Mouse (Mus musculus) intestine, postnatal 0 days (tissue): ENCODE measurements around the gene Bpifb1. TPM values are rescaled to one million over a fixed set of nuclear protein-coding genes. Genes with fewer than 3 reads are reported as not detected.
"Not testable (repeated sequence)": the region's sequence is repeated elsewhere in the genome, so short reads cannot be mapped to it uniquely, and the experiment has no call there.

ENCODE experiments used
- ATAC-seq: fragments of 200-750 bp; cut with Nextera tagmentation; 2 replicates; pipeline ENCODE4 v1.8.0; 2017; ENCODE audit warnings: mild to moderate bottlenecking, moderate TSS enrichment, moderate library complexity
- H3K27ac ChIP-seq: fragments of 300-500 bp; sonication (generic); 2 replicates; pipeline ENCODE4 v1.5.1; 2014; ENCODE audit warnings: mild to moderate bottlenecking, low read depth, low read length, moderate library complexity
- H3K27me3 ChIP-seq: fragments of 300-500 bp; sonication (generic); replicated peaks from 2 replicates; pipeline ENCODE4 v1.6.1; 2014; ENCODE audit warnings: low read length, mixed read lengths; ENCODE audit not compliant: control insufficient read depth, insufficient read depth
- H3K36me3 ChIP-seq: fragments of 300-500 bp; sonication (generic); 2 replicates; pipeline ENCODE4 v1.6.1; 2014; ENCODE audit warnings: mild to moderate bottlenecking, moderate library complexity; ENCODE audit not compliant: control insufficient read depth, insufficient read depth
- H3K4me1 ChIP-seq: fragments of 300-500 bp; sonication (generic); replicated peaks from 2 replicates; pipeline ENCODE4 v1.6.1; 2014; ENCODE audit warnings: antibody characterized with exemption, low read length, mixed read lengths; ENCODE audit not compliant: control insufficient read depth, insufficient read depth
- H3K4me2 ChIP-seq: fragments of 300-500 bp; sonication (generic); replicated peaks from 2 replicates; pipeline ENCODE4 v1.6.1; 2014; ENCODE audit warnings: low read depth, mild to moderate bottlenecking, moderate library complexity
- H3K4me3 ChIP-seq: fragments of 300-500 bp; sonication (generic); 2 replicates; pipeline ENCODE4 v1.5.1; 2014; ENCODE audit warnings: low read depth, low read length
- H3K9ac ChIP-seq: fragments of 300-500 bp; sonication (generic); 2 replicates; pipeline ENCODE4 v1.6.1; 2014; ENCODE audit warnings: mild to moderate bottlenecking, low read depth, low read length
- H3K9me3 ChIP-seq: fragments of 300-500 bp; sonication (generic); 2 replicates; pipeline ENCODE4 v1.6.1; 2016; ENCODE audit warnings: mixed run types; ENCODE audit not compliant: control insufficient read depth
- CTCF ChIP-seq: sonication (generic); IDR thresholded peaks from 2 replicates; pipeline ENCODE4 v1.5.1; 2016; ENCODE audit warnings: low read depth, mild to moderate bottlenecking, control low read depth, antibody characterized with exemption, moderate library complexity
- WGBS: fragments of 180-500 bp; shearing (Covaris S2); extraction: QIAGEN DNeasy Blood & Tissue Kit; methylation state at CpG from one replicate; pipeline ENCODE4 v1.1.7; 2014; 5-methylcytosine and 5-hydroxymethylcytosine counted together
- polyA plus RNA-seq: library from polyadenylated mRNA; unstranded; fragments of >200 nt; fragmentation: Nextera tagmentation; extraction: Ambion mirVana; gene quantifications from 2 replicates; pipeline ENCODE4 v1.2.1, GENCODE M21; 2015

Bpifb1 gene
- polyA plus RNA-seq, 1 experiment from 2014 or later = 3.7 TPM

- Histone ChIP-seq H3K4me1 (no peaks in the 10 kb centered on the region), H3K4me3 (no peak overlapping the region), H3K27me3 (no peaks in the 10 kb centered on the region), H3K4me2 (no peak overlapping the region), H3K27ac (no peak overlapping the region), H3K9me3 (no peaks in the 10 kb centered on the region), H3K9ac (no peak overlapping the region), H3K36me3 (no peaks in the 10 kb centered on the region)
- TF ChIP-seq CTCF = no peak
- 91% methylated on average over 5 of the region's 5 CpGs for WGBS
- no peak for ATAC-seq
Observed at GRCm38 (mm10) chr2:154163306-154163705, 27.3 kb upstream of the Bpifb1 start.

GRCm38 (mm10) chr2:154169172-154169571, 21.4 kb upstream of the Bpifb1 start:
- WGBS = 38% methylated on average over 3 of the region's 3 CpGs
- Histone ChIP-seq H3K9ac (no peak overlapping the region), H3K4me3 (no peak overlapping the region), H3K27me3 (no peaks in the 10 kb centered on the region), H3K36me3 (no peaks in the 10 kb centered on the region), H3K9me3 (no peaks in the 10 kb centered on the region), H3K4me2 (no peak overlapping the region), H3K27ac (no peak overlapping the region), H3K4me1 (no peaks in the 10 kb centered on the region)
- no peak for TF ChIP-seq CTCF
- no peak for ATAC-seq

GRCm38 (mm10) chr2:154171621-154172020, 19.0 kb upstream of the Bpifb1 start:
- WGBS = 71% methylated on average over 6 of the region's 6 CpGs
- no peak for ATAC-seq

GRCm38 (mm10) chr2:154173313-154173712, 17.3 kb upstream of the Bpifb1 start:
- Histone ChIP-seq H3K27me3 (no peaks in the 10 kb centered on the region), H3K9ac (no peak overlapping the region), H3K4me1 (no peaks in the 10 kb centered on the region), H3K27ac (no peak overlapping the region), H3K4me2 (no peak overlapping the region), H3K9me3 (no peaks in the 10 kb centered on the region), H3K36me3 (no peaks in the 10 kb centered on the region), H3K4me3 (no peak overlapping the region)
- peak; percentile 80 for TF ChIP-seq CTCF
- 46% methylated on average over 1 of the region's 1 CpGs for WGBS
- no peak for ATAC-seq

More at GRCm38 (mm10) chr2:154171621-154172020, 19.0 kb upstream of the Bpifb1 start:
- Histone ChIP-seq H3K4me1 (no peaks in the 10 kb centered on the region), H3K4me2 (no peak overlapping the region), H3K9ac (no peak overlapping the region), H3K27ac (no peak overlapping the region), H3K4me3 (no peak overlapping the region), H3K27me3 (no peaks in the 10 kb centered on the region), H3K36me3 (no peaks in the 10 kb centered on the region), H3K9me3 (no peaks in the 10 kb centered on the region)
- TF ChIP-seq CTCF = no peak

- H3K9me3 ChIP-seq, H3K36me3 ChIP-seq, H3K27me3 ChIP-seq, H3K27ac ChIP-seq, H3K4me2 ChIP-seq, ATAC-seq, H3K9ac ChIP-seq, H3K4me1 ChIP-seq, H3K4me3 ChIP-seq: not testable (repeated sequence)
- 82% methylated on average over 7 of the region's 7 CpGs for WGBS
Observed at GRCm38 (mm10) chr2:154181900-154182299, 8.7 kb upstream of the Bpifb1 start.

GRCm38 (mm10) chr2:154183061-154183460, 7.6 kb upstream of the Bpifb1 start:
- not testable (repeated sequence) for H3K36me3 ChIP-seq, H3K9me3 ChIP-seq, ATAC-seq, H3K27me3 ChIP-seq, H3K4me1 ChIP-seq, H3K4me3 ChIP-seq, H3K27ac ChIP-seq, H3K9ac ChIP-seq, H3K4me2 ChIP-seq
- WGBS = 47% methylated on average over 4 of the region's 4 CpGs

- ATAC-seq = no peak
- TF ChIP-seq CTCF = no peak
- no peaks in the 10 kb centered on the region for H3K27me3 ChIP-seq
- H3K4me1 ChIP-seq = no peaks in the 10 kb centered on the region
- H3K36me3 ChIP-seq = no peaks in the 10 kb centered on the region
- H3K9ac ChIP-seq = no peak overlapping the region
- no peak overlapping the region for H3K4me2 ChIP-seq
- no peaks in the 10 kb centered on the region for H3K9me3 ChIP-seq
- H3K4me3 ChIP-seq = no peak overlapping the region
- no peak overlapping the region for H3K27ac ChIP-seq
- 76% methylated on average over 6 of the region's 6 CpGs for WGBS
Observed at GRCm38 (mm10) chr2:154185319-154185718, 5.3 kb upstream of the Bpifb1 start.
